Mouse (Mus musculus) left cerebral cortex, postnatal 4 days (tissue): ENCODE measurements at regions not wholly inside any gene's neighbourhood (a gene's known extent, or its start where the extent isn't known, plus 50 kb on each side); places are given as distances from the start of the nearest gene placed in this dataset.
A peak's percentile ranks its signal among the peaks of the same experiment; 100 is the strongest.

Experiments
- DNase-seq: peaks from one replicate; pipeline ENCODE4 v3.0.0-alpha.2; 2022
- intact Hi-C: fragments of 180-260 bp; cut with DNase I; formaldehyde crosslinking; loops from one replicate; pipeline ENCODE4 v1.15.1; 2025

GRCm38 (mm10) chrX:11560550-11561276 lies 233.1 kb downstream of the H2al1j start:
- DNase-seq: no peak
- intact Hi-C loops: no loop called here

- intact Hi-C loops: no loop called here
- DNase-seq: no peak
Observed at GRCm38 (mm10) chrX:11565888-11566287, 238.3 kb downstream of the H2al1j start.

- no peak for DNase-seq
- intact Hi-C loops: no loop called here
Observed at GRCm38 (mm10) chrX:11567827-11568226, 240.2 kb downstream of the H2al1j start.

GRCm38 (mm10) chrX:11568262-11568661 lies 240.6 kb downstream of the H2al1j start:
- DNase-seq: no peak
- intact Hi-C loops: no loop called here

- no peak for DNase-seq
- intact Hi-C loops: no loop called here
Observed at GRCm38 (mm10) chrX:11574354-11574753, 246.7 kb downstream of the H2al1j start.

- peak; percentile 16 for DNase-seq
- intact Hi-C loops: no loop called here
Observed at GRCm38 (mm10) chrX:11575571-11575970, 247.9 kb downstream of the H2al1j start.

- no peak for DNase-seq
- intact Hi-C loops: no loop called here
Observed at GRCm38 (mm10) chrX:11576287-11576686, 248.7 kb downstream of the H2al1j start.

GRCm38 (mm10) chrX:11577294-11577693 lies 249.7 kb downstream of the H2al1j start:
- peak; percentile 39 for DNase-seq
- intact Hi-C loops: no loop called here

GRCm38 (mm10) chrX:11585353-11585752 lies 257.7 kb downstream of the H2al1j start:
- DNase-seq: no peak
- intact Hi-C loops: no loop called here

GRCm38 (mm10) chrX:11591391-11592187 lies 264.0 kb downstream of the H2al1j start:
- intact Hi-C loops: no loop called here
- peak; percentile 12 for DNase-seq

GRCm38 (mm10) chrX:11594542-11594941 lies 266.9 kb downstream of the H2al1j start:
- peak; percentile 42 for DNase-seq

GRCm38 (mm10) chrX:11597548-11597947 lies 269.9 kb downstream of the H2al1j start:
- intact Hi-C loops: no loop called here
- peak; percentile 27 for DNase-seq

More at GRCm38 (mm10) chrX:11594542-11594941, 266.9 kb downstream of the H2al1j start:
- intact Hi-C loops: no loop called here

GRCm38 (mm10) chrX:11614237-11614636 lies 286.6 kb downstream of the H2al1j start:
- DNase-seq: peak; percentile 53
- intact Hi-C loops: no loop called here

GRCm38 (mm10) chrX:11621045-11621763 lies 293.6 kb downstream of the H2al1j start:
- DNase-seq: no peak
- intact Hi-C loops: no loop called here

GRCm38 (mm10) chrX:11626274-11626878 lies 298.8 kb downstream of the H2al1j start:
- intact Hi-C loops: no loop called here
- no peak for DNase-seq

GRCm38 (mm10) chrX:11629362-11629761 lies 301.7 kb downstream of the H2al1j start:
- DNase-seq: no peak
- intact Hi-C loops: no loop called here

GRCm38 (mm10) chrX:11629906-11630305 lies 302.3 kb downstream of the H2al1j start:
- peak; percentile 24 for DNase-seq
- intact Hi-C loops: no loop called here

GRCm38 (mm10) chrX:11631186-11631913 lies 303.7 kb downstream of the H2al1j start:
- intact Hi-C loops: no loop called here
- peak; percentile 16 for DNase-seq

- intact Hi-C loops: no loop called here
- peak; percentile 46 for DNase-seq
Observed at GRCm38 (mm10) chrX:11632011-11632410, 304.4 kb downstream of the H2al1j start.

GRCm38 (mm10) chrX:11633823-11634222 lies 306.2 kb downstream of the H2al1j start:
- DNase-seq: peak; percentile 33
- intact Hi-C loops: no loop called here
